Mouse (Mus musculus) midbrain, embryonic 15.5 days (tissue): Measurements from ENCODE around the gene Nptxr. TPM values are rescaled to one million over a fixed set of nuclear protein-coding genes. Genes with fewer than 3 reads are reported as not detected.

Experiments used
- ATAC-seq: fragments of 200-750 bp; cut with Nextera tagmentation; replicated peaks from 2 replicates; pipeline ENCODE4 v1.8.0; 2017; ENCODE audit warnings: moderate TSS enrichment
- H3K27ac ChIP-seq: fragments of 300-500 bp; sonication (generic); 2 replicates; pipeline ENCODE4 v1.5.1; 2015; ENCODE audit warnings: mild to moderate bottlenecking, inconsistent platforms
- H3K27me3 ChIP-seq: fragments of 300-500 bp; sonication (generic); replicated peaks from 2 replicates; pipeline ENCODE4 v1.6.1; 2015; ENCODE audit warnings: inconsistent platforms
- H3K36me3 ChIP-seq: fragments of 300-500 bp; sonication (generic); replicated peaks from 2 replicates; pipeline ENCODE4 v1.6.1; 2015; ENCODE audit warnings: inconsistent platforms
- H3K4me1 ChIP-seq: fragments of 300-500 bp; sonication (generic); 2 replicates; pipeline ENCODE4 v1.6.1; 2015; ENCODE audit warnings: inconsistent platforms
- H3K4me2 ChIP-seq: fragments of 300-500 bp; sonication (generic); 2 replicates; pipeline ENCODE4 v1.6.1; 2015; ENCODE audit warnings: inconsistent platforms, mild to moderate bottlenecking, moderate library complexity
- H3K4me3 ChIP-seq: fragments of 300-500 bp; sonication (generic); 2 replicates; pipeline ENCODE4 v1.5.1; 2015; ENCODE audit warnings: mild to moderate bottlenecking, inconsistent platforms
- H3K9ac ChIP-seq: fragments of 300-500 bp; sonication (generic); 2 replicates; pipeline ENCODE4 v1.6.1; 2015; ENCODE audit warnings: mild to moderate bottlenecking, inconsistent platforms
- H3K9me3 ChIP-seq: fragments of 300-500 bp; sonication (generic); 2 replicates; pipeline ENCODE4 v1.6.1; 2016; ENCODE audit warnings: inconsistent platforms
- WGBS: fragments of 180-500 bp; shearing (Covaris S2); methylation state at CpG from one replicate; pipeline ENCODE4 v1.1.7; 2015; ENCODE audit warnings: mixed read lengths; 5-methylcytosine and 5-hydroxymethylcytosine counted together
- polyA plus RNA-seq: library from polyadenylated mRNA; unstranded; fragments of >200 nt; fragmentation: Nextera tagmentation; extraction: Ambion mirVana; gene quantifications from 2 replicates; pipeline ENCODE4 v1.2.1, GENCODE M21; 2015

Nptxr gene
- polyA plus RNA-seq, 1 experiment from 2014 or later, result 54.8 TPM

DNA sequence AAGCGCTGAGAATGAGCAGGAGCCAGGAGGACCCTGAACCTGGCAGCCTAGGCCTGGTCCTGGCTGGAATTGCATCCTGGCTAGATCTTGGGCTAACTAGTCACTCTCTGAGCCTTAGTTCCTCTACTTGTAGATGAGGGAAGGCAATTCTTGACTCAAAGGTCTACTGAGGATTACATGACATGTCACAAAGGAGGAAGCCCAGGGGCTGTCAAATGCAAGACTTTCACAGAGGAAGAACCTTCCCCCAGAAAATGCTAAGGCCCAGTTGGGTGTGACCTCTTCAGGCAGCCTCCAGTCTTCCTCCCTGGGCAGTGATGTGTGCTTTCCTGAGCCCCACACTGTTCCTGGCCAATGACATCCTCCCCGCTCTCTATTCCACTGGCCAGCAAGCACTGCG, 47.4 kb downstream of the Nptxr start:
- no peak for ATAC-seq
- Histone ChIP-seq H3K9ac (no peak overlapping the region), H3K36me3 (no peaks in the 10 kb centered on the region), H3K4me2 (no peak overlapping the region), H3K4me3 (no peak overlapping the region), H3K4me1 (peaks cover 3% of the 10 kb centered on the region; the same call in 1 of the 2 replicates), H3K9me3 (no peaks in the 10 kb centered on the region), H3K27ac (no peak overlapping the region), H3K27me3 (no peaks in the 10 kb centered on the region)
- WGBS, result 90% methylated on average over 3 of the region's 3 CpGs

DNA sequence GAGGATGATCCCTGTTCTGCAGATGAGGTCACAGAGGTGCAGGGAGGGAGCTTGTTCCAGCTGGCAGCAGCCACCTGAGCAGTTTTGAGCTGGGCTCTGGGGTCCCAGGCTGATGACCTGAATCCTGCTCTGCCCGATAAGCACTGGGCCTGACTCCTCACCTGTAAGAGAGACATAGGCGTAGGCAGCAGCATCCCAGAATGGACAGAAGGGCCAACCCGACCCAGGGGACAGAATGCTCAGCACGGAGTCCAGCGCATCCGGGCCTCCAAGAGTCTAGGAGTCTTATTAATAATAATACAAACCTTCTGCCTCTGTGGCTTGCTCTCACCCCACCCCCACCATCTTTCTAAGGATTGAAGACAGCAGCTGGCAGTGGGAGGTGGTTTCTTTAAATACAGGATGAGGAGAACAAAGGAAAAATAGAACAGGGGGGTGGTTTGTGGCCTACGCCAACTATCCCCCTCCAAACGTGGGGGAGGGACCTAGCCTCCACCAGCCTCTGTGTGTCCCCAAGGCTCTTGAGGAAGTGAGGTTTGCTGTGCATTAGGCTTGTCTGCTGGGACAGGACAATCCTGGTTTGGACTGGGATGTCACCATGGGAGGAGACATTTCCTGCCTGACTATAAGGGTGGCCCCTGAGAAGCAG, 48.5 kb downstream of the Nptxr start:
- no peak overlapping the region for H3K27ac ChIP-seq
- WGBS, result 62% methylated on average over 8 of the region's 8 CpGs
- no peak overlapping the region for H3K4me3 ChIP-seq
- peaks cover 3% of the 10 kb centered on the region; the same call in 1 of the 2 replicates for H3K4me1 ChIP-seq
- no peak for ATAC-seq
- H3K9ac ChIP-seq, result no peak overlapping the region
- H3K4me2 ChIP-seq, result no peak overlapping the region
- no peaks in the 10 kb centered on the region for H3K9me3 ChIP-seq
- no peaks in the 10 kb centered on the region for H3K27me3 ChIP-seq
- H3K36me3 ChIP-seq, result no peaks in the 10 kb centered on the region

DNA sequence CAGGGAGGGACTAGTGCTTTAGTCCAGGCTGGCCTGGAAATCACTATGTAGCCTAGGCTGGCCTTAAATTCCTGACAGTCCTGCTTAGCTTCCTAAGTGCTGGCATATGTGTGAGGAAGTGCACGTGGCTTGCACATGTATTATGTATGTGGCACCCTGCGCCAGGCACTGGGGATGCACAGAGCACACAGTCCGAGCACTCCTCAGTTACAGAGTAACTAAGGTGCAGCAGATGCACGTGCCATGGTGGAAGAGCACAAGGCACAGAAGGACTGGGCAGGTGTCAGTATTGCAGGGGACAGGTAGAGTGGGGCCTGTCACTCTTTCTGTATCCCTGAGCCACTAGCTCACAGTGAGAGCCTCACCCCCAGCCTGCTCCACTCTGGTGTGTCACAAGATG, 49.4 kb downstream of the Nptxr start:
- no peaks in the 10 kb centered on the region for H3K36me3 ChIP-seq
- H3K9ac ChIP-seq, result no peak overlapping the region
- no peak overlapping the region for H3K4me2 ChIP-seq
- H3K27me3 ChIP-seq, result no peaks in the 10 kb centered on the region
- ATAC-seq, result no peak
- H3K4me1 ChIP-seq, result peaks cover 3% of the 10 kb centered on the region; the same call in 1 of the 2 replicates
- no peak overlapping the region for H3K4me3 ChIP-seq
- 89% methylated on average over 4 of the region's 4 CpGs for WGBS
- no peak overlapping the region for H3K27ac ChIP-seq
- no peaks in the 10 kb centered on the region for H3K9me3 ChIP-seq

DNA sequence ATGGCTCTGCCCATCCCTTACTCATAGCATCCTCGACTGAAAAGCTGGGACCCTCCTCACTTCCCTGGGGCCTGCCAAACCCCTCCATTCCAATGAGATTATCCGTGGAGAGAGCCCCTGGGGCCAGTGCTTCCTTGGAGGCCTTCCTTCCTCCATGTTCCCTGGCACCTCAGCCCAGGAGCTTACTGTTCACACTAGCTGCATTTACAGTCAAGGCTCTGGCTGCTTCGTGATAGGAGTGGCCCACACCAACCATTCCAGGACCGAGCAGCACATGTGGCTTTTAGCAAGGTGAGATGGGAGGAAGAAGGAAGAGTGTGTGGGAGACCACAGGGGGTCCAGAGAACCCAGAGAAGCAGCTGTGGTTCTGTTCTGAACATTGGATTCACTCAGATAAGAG, 50.7 kb downstream of the Nptxr start:
- H3K9ac ChIP-seq, result no peak overlapping the region; the same call in 1 of the 2 replicates
- 49% methylated on average over 4 of the region's 4 CpGs for WGBS
- ATAC-seq, result no peak

DNA sequence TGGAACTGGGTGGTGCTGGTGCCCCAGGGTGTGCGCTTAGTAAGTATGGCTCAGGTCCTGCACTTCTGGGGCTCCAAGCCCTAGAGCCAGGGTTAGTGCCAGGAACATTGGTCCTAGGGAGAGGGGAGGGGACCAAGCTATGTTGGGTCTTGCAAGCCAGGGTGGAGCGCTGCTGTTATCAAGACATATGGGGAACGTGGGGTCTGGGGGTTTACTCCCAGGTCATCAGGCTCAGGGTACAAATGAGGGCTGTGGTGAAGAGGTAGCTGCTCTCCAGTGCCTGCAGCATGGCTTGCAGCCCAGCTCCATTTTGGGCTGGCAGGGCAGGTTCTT, 51.2 kb downstream of the Nptxr start:
- Histone ChIP-seq H3K36me3 (no peaks in the 10 kb centered on the region), H3K4me2 (no peak overlapping the region), H3K9ac (no peak overlapping the region), H3K4me3 (no peak overlapping the region), H3K4me1 (peaks cover 3% of the 10 kb centered on the region; the same call in 1 of the 2 replicates), H3K27me3 (no peaks in the 10 kb centered on the region), H3K27ac (no peak overlapping the region), H3K9me3 (no peaks in the 10 kb centered on the region)
- peak; percentile 31; the same call in 1 of the 2 replicates for ATAC-seq
- WGBS, result 91% methylated on average over 3 of the region's 3 CpGs

More for the DNA sequence above, 50.7 kb downstream of the Nptxr start:
- Histone ChIP-seq H3K4me1 (peaks cover 3% of the 10 kb centered on the region; the same call in 1 of the 2 replicates), H3K27ac (no peak overlapping the region), H3K4me2 (no peak overlapping the region), H3K9me3 (no peaks in the 10 kb centered on the region), H3K36me3 (no peaks in the 10 kb centered on the region), H3K4me3 (no peak overlapping the region), H3K27me3 (no peaks in the 10 kb centered on the region)

DNA sequence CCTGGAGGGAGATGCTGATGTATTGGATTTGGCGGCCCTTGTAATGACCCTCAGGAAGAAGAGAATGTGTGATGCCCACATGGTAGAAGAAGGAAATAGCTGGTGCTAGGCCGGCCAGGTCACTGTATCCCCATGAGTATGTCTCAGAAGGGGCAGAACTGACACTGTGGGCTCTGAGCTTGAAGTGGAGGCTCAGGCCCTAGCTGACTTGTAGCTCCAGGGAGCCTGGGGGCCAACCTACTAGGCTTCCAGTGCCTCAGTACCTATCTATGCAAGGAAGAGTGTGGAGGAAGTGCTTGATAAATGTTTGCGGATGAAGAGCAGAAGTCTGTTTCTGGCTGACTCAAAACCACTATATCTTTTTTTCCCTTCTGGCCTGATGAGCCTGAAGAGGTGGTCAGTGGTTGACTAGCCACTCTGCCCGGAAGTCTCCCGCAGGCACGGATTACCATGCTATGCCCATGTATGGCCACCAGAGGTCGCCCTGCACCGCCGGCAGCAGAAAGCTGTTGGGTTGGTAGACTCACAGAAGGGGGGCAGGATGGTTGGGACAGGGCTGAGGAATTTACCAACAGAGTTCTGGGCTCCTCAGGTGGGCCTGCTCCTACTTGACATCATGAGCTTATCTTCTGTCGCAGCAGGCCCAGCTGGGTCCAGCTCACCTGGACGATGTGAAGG, 51.7 kb downstream of the Nptxr start:
- Histone ChIP-seq H3K4me2 (no peak overlapping the region), H3K4me3 (no peak overlapping the region), H3K9ac (no peak overlapping the region), H3K27me3 (no peaks in the 10 kb centered on the region), H3K36me3 (no peaks in the 10 kb centered on the region), H3K27ac (no peak overlapping the region), H3K9me3 (no peaks in the 10 kb centered on the region), H3K4me1 (peaks cover 3% of the 10 kb centered on the region; the same call in 1 of the 2 replicates)
- WGBS, result 26% methylated on average over 11 of the region's 11 CpGs
- ATAC-seq, result peak; percentile 57

DNA sequence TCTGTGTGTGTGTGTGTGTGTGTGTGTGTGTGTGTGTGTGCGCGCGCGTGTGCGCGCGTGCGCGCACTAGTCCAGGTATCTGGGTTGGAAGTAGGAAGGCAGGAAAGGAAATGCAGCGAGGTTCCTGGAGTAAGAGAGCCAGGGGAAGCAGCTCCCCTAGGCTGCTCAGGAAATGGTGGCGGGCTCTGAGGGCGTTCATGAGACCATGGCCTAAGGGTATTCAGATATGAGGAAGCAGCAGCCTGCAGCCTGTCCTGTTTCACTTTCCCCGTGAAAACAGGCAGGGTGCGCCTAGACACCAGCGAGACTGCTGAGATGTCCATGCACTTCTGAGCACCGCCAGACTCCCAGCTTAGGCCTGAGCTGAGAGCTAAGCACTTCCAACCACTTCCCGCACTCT, 52.8 kb downstream of the Nptxr start:
- no peaks in the 10 kb centered on the region for H3K36me3 ChIP-seq
- ATAC-seq, result no peak
- WGBS, result 84% methylated on average over 17 of the region's 17 CpGs
- H3K9me3 ChIP-seq, result no peaks in the 10 kb centered on the region
- H3K27ac ChIP-seq, result no peak overlapping the region
- H3K4me1 ChIP-seq, result peaks cover 3% of the 10 kb centered on the region; the same call in 1 of the 2 replicates
- H3K4me3 ChIP-seq, result no peak overlapping the region
- no peak overlapping the region for H3K9ac ChIP-seq
- H3K27me3 ChIP-seq, result no peaks in the 10 kb centered on the region
- no peak overlapping the region for H3K4me2 ChIP-seq

DNA sequence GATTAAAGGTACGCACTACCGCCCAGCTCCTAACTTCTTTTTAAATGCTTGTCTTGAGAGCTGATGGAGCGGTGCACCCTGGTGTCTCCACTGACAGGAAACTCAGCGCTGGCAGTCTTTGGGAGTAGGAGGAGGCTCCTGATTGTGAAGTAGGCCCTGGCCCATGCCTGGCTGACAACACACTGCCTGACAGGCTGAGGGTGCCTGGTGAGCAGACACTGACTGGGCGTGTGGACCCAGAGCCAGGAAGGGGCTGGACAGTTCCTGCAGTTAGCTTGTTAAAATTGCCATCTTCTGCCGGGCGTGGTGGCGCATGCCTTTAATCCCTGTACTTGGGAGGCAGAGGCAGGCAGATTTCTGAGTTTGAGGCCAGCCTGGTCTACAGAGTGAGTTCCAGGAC, 54.3 kb downstream of the Nptxr start:
- Histone ChIP-seq H3K4me1 (no peaks in the 10 kb centered on the region), H3K27me3 (no peaks in the 10 kb centered on the region), H3K4me2 (no peak overlapping the region), H3K9me3 (no peaks in the 10 kb centered on the region), H3K9ac (no peak overlapping the region), H3K27ac (no peak overlapping the region), H3K4me3 (no peak overlapping the region), H3K36me3 (no peaks in the 10 kb centered on the region)
- no peak for ATAC-seq
- 89% methylated on average over 8 of the region's 8 CpGs for WGBS

DNA sequence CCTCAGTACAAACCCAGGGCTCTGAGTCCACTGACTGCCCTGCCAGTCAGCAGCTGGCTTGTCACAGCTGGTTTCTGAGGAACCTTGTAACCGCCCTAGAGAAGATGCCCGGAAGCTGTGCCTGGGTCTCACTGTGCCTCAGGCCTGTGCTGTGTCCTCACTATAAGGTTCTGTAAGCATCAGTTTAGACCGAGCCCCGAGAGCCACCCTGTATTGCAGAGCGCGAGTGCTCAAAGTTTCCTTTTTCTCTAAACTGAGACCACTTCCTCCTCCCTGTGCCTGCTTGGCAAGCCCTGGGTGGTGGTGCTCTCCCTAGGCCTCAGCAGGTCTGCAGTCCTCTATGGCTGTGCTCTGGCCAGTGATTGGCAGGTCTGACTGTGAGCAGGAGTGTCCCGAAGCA, 55.4 kb downstream of the Nptxr start:
- Histone ChIP-seq H3K4me2 (no peak overlapping the region), H3K36me3 (no peaks in the 10 kb centered on the region), H3K4me1 (no peaks in the 10 kb centered on the region), H3K27ac (no peak overlapping the region), H3K4me3 (no peak overlapping the region), H3K27me3 (no peaks in the 10 kb centered on the region), H3K9me3 (no peaks in the 10 kb centered on the region), H3K9ac (no peak overlapping the region)
- ATAC-seq, result no peak
- WGBS, result 96% methylated on average over 7 of the region's 7 CpGs

DNA sequence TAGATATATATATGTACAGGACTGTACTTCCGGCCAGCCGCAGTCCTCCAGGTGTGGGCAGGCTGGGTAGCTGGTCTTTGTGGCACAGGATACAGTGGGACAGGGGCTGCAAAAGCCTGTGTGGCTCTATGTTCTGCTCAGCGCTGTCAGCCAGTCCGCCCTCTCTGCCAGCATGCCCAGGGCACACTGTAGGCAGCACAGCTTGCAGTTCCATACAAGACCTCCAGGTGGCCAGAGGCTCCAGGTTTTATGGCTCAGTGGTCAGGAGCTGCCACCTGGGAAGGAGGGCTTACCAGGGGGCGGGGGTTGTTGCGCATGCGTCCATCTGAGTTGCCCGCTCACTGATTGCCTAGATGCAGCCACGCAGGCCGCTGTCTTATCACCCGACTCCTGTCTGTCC, 56.6 kb downstream of the Nptxr start:
- Histone ChIP-seq H3K4me1 (0 out of 2 replicates have a peak, but pooled peaks cover 4% of the 10 kb centered on the region), H3K36me3 (no peaks in the 10 kb centered on the region), H3K27ac (no peak overlapping the region), H3K9me3 (no peaks in the 10 kb centered on the region), H3K4me3 (no peak overlapping the region), H3K9ac (no peak overlapping the region), H3K4me2 (no peak overlapping the region), H3K27me3 (no peaks in the 10 kb centered on the region)
- 58% methylated on average over 11 of the region's 11 CpGs for WGBS
- ATAC-seq, result no peak

DNA sequence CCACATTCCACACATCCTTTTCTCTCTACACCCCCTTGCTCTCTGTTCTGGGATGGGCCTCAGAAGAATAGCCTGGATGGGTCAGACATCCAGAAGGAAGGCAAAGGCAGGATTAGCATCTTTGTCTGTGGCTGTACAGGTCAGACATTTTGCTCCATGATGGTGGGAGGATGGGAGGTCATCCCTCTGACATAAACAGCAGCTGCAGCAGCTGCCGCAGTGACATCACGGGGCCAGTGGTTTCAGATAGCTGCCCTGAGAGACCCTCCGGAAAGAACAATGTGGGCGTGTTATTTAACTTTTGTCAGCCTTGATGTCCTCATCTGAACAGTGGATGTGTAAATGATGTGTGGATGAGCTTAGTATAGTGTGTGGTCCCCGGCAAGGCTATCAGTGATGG, 58.7 kb downstream of the Nptxr start:
- H3K27ac ChIP-seq, result no peak overlapping the region
- H3K4me1 ChIP-seq, result peaks cover 14% of the 10 kb centered on the region
- 86% methylated on average over 5 of the region's 5 CpGs for WGBS
- H3K4me3 ChIP-seq, result no peak overlapping the region
- H3K4me2 ChIP-seq, result no peak overlapping the region
- no peaks in the 10 kb centered on the region for H3K27me3 ChIP-seq
- H3K36me3 ChIP-seq, result no peaks in the 10 kb centered on the region
- no peak for ATAC-seq
- no peaks in the 10 kb centered on the region for H3K9me3 ChIP-seq
- H3K9ac ChIP-seq, result no peak overlapping the region

DNA sequence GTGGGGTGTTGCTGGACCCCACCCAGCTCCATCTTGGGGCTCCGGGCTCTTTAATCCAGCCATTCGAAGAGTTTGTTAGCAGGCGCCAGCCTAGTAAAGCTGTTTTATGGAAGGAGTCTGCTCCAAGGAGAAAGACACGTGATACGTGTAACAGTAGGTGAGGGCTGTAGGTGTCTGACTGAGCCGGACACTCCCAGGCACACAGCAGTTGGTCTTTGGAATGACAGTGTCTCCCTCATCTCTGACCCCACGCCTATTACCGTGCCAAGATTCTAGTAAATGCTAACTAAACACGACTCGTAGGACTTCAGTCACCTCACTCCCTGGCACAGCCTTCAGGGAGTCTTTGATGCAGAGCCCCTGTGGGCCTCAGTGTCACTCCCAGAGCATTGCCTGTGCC, 59.3 kb downstream of the Nptxr start:
- WGBS, result 87% methylated on average over 10 of the region's 10 CpGs
- H3K4me2 ChIP-seq, result no peak overlapping the region
- ATAC-seq, result no peak
- no peak overlapping the region for H3K27ac ChIP-seq
- peaks cover 20% of the 10 kb centered on the region for H3K4me1 ChIP-seq
- no peak overlapping the region for H3K4me3 ChIP-seq
- no peaks in the 10 kb centered on the region for H3K9me3 ChIP-seq
- H3K9ac ChIP-seq, result no peak overlapping the region
- no peaks in the 10 kb centered on the region for H3K36me3 ChIP-seq
- H3K27me3 ChIP-seq, result no peaks in the 10 kb centered on the region

DNA sequence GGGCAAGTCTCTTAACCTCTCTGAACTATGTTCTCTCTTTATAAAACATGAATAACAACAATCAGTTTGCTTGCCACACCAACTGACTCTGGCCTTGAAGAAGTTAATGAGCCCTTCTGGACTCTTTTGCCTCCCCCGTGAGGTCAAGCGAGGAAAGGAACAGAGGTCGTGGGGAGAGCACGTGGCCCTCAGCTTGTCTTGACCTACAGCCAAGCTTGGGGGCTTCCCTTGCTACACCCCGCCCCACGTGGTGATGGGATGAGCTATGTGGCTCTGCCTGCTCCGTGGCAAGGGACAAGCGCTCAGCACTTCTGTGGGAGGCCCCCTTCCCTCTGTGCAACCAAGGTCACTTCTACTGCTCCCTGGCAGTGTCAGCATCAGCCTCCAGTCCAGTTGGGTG, 59.8 kb downstream of the Nptxr start:
- Histone ChIP-seq H3K27ac (no peak overlapping the region), H3K9ac (no peak overlapping the region), H3K4me2 (no peak overlapping the region), H3K27me3 (no peaks in the 10 kb centered on the region), H3K36me3 (no peaks in the 10 kb centered on the region), H3K9me3 (no peaks in the 10 kb centered on the region), H3K4me3 (no peak overlapping the region), H3K4me1 (peaks cover 25% of the 10 kb centered on the region)
- WGBS, result 82% methylated on average over 8 of the region's 8 CpGs
- ATAC-seq, result no peak
